Mouse (Mus musculus): ENCODE results near the gene Sox12.

DNA sequence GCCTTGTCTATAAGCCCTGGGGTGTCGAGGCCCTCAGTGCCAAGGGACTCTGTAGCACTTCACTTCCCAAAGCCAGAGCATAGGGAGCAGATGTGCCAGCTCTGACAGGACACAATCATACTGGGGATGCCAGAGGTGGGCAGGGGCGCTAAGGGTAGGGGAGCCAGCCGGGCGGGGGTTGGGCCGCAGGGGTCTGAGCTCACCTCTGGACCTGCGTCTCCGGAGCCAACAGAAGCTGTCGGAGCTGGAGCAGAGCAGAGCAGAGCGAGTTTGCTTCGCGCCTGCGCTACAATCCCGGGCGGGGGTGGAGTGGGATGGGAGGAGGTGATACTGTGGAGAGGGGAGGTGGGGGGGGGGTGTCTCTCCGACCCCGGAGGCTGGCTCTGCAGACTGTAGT is 21.5 kb downstream of the Sox12 start, which contains the start of gene Nrsn2:
- TF ChIP-seq POLR2A (IDR thresholded peaks at IDR 0.05; ENCODE audit: insufficient read depth, low read depth, low read length) (no peak; the same call in 1 of the 2 replicates), CTCF (IDR thresholded peaks at IDR 0.05; ENCODE audit: insufficient read depth, low read depth, low read length) (no peak)
